Mouse (Mus musculus) cerebellum, adult 8-10 months (tissue): ENCODE measurements around the gene Tlr13.
"Not testable (repeated sequence)": the region's sequence is repeated elsewhere in the genome, so short reads cannot be mapped to it uniquely, and the experiment has no call there.

Experiments used
- DNase-seq: peaks from one replicate; pipeline ENCODE4 v3.0.0; 2022

The Tlr13 gene

GRCm38 (mm10) chrX:106186713-106187649 lies 44.0 kb downstream of the Tlr13 start, which contains the start of gene Pgk1:
Pgk1 (plus strand) TSS chrX:106187100.
- peak; percentile 78 for DNase-seq

- DNase-seq = peak; percentile 21
Observed at GRCm38 (mm10) chrX:106187737-106188136, 44.7 kb downstream of the Tlr13 start.

- no peak for DNase-seq
Observed at GRCm38 (mm10) chrX:106189356-106189755, 46.4 kb downstream of the Tlr13 start.

GRCm38 (mm10) chrX:106190091-106190490 lies 47.1 kb downstream of the Tlr13 start:
- no peak for DNase-seq

- DNase-seq = not testable (repeated sequence)
Observed at GRCm38 (mm10) chrX:106194361-106194760, 51.4 kb downstream of the Tlr13 start.

GRCm38 (mm10) chrX:106197308-106197707 lies 54.3 kb downstream of the Tlr13 start:
- DNase-seq = no peak

GRCm38 (mm10) chrX:106198904-106199303 lies 55.9 kb downstream of the Tlr13 start:
- no peak for DNase-seq

GRCm38 (mm10) chrX:106209100-106209499 lies 66.1 kb downstream of the Tlr13 start:
- DNase-seq = no peak
